Mouse (Mus musculus): ENCODE measurements around the gene Dmd.
A peak's percentile ranks its signal among the peaks of the same experiment; 100 is the strongest.

Dmd gene

GRCm38 (mm10) chrX:84364981-84365380, 1416.3 kb downstream of the Dmd start:
- DNase-seq (ENCODE audit: low spot score): no peak

GRCm38 (mm10) chrX:84435608-84436007, 1486.9 kb downstream of the Dmd start:
- DNase-seq (ENCODE audit: low spot score): no peak

GRCm38 (mm10) chrX:84436556-84436955, 1487.9 kb downstream of the Dmd start:
- DNase-seq (ENCODE audit: low spot score): no peak

GRCm38 (mm10) chrX:84442996-84443395, 1494.3 kb downstream of the Dmd start:
- no peak for DNase-seq (ENCODE audit: low spot score)

- DNase-seq (ENCODE audit: low spot score): no peak
Observed at GRCm38 (mm10) chrX:84443985-84444384, 1495.3 kb downstream of the Dmd start.

- DNase-seq (ENCODE audit: low spot score): no peak
Observed at GRCm38 (mm10) chrX:84444638-84445037, 1496.0 kb downstream of the Dmd start.

- peak; percentile 1 for DNase-seq (ENCODE audit: low spot score)
Observed at GRCm38 (mm10) chrX:84454473-84454872, 1505.8 kb downstream of the Dmd start.

GRCm38 (mm10) chrX:84514650-84515366, 1566.1 kb downstream of the Dmd start:
- DNase-seq (ENCODE audit: low spot score): no peak

- no peak for DNase-seq (ENCODE audit: low spot score)
Observed at GRCm38 (mm10) chrX:84551995-84552394, 1603.3 kb downstream of the Dmd start.

GRCm38 (mm10) chrX:84553441-84553840, 1604.8 kb downstream of the Dmd start:
- no peak for DNase-seq (ENCODE audit: low spot score)

- no peak for DNase-seq (ENCODE audit: low spot score)
Observed at GRCm38 (mm10) chrX:84598476-84598875, 1649.8 kb downstream of the Dmd start.

GRCm38 (mm10) chrX:84640446-84640845, 1691.8 kb downstream of the Dmd start:
- no peak for DNase-seq (ENCODE audit: low spot score)

GRCm38 (mm10) chrX:84747683-84748082, 1799.0 kb downstream of the Dmd start:
- no peak for DNase-seq (ENCODE audit: low spot score)

- DNase-seq (ENCODE audit: low spot score): no peak
Observed at GRCm38 (mm10) chrX:84860012-84860647, 1911.5 kb downstream of the Dmd start.

GRCm38 (mm10) chrX:84873090-84873489, 1924.4 kb downstream of the Dmd start:
- no peak for DNase-seq (ENCODE audit: low spot score)

- DNase-seq (ENCODE audit: low spot score): no peak
Observed at GRCm38 (mm10) chrX:84878125-84878524, 1929.5 kb downstream of the Dmd start.

GRCm38 (mm10) chrX:84932715-84933473, 1984.2 kb downstream of the Dmd start:
- DNase-seq (ENCODE audit: low spot score): no peak

GRCm38 (mm10) chrX:84960557-84960956, 2011.9 kb downstream of the Dmd start:
- DNase-seq (ENCODE audit: low spot score): no peak

- DNase-seq (ENCODE audit: low spot score): no peak
Observed at GRCm38 (mm10) chrX:84960972-84961371, 2012.3 kb downstream of the Dmd start.

GRCm38 (mm10) chrX:85008304-85008703, 2059.6 kb downstream of the Dmd start:
- no peak for DNase-seq (ENCODE audit: low spot score)

GRCm38 (mm10) chrX:85041466-85042058, 2092.9 kb downstream of the Dmd start:
- DNase-seq (ENCODE audit: low spot score): no peak

GRCm38 (mm10) chrX:85046631-85047030, 2098.0 kb downstream of the Dmd start:
- no peak for DNase-seq (ENCODE audit: low spot score)

Data from spleen, adult 12 weeks (tissue).